Mouse (Mus musculus): ENCODE measurements around the gene Rdh1. TPM values are rescaled to one million over a fixed set of nuclear protein-coding genes. Genes with fewer than 3 reads are reported as not detected.
"Not testable (repeated sequence)": the region's sequence is repeated elsewhere in the genome, so short reads cannot be mapped to it uniquely, and the experiment has no call there.

The Rdh1 gene
- polyA plus RNA-seq, 1 experiment from 2014 or later = not detected

DNA sequence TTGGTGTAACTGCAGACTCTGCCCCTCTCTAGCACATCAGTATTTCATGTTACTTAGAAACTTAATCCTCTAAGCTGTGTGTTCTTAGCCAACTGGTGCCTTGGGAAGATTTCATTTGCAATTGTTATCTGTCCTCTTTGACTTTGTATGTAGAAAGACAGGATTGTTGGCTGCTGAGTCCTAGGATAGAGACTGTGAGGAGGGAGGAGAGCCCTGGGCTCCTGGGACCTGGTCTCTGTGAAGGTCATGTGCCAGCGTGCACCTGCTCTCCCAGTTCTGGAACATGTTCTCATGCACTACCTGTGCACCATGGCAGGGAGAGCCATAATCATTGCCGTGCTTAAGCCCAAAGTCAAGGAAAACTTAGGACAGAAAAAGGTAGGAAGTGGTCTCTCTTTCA is 42.1 kb downstream of the Rdh1 start:
- Histone ChIP-seq H3K9me3 (ENCODE audit: control insufficient read depth, low read length) (no peaks in the 10 kb centered on the region), H3K36me3 (ENCODE audit: control insufficient read depth, insufficient read depth, low read length) (no peaks in the 10 kb centered on the region), H3K4me3 (ENCODE audit: low read depth, low read length) (no peak overlapping the region), H3K9ac (ENCODE audit: low read length) (no peak overlapping the region), H3K27ac (ENCODE audit: low read depth, low read length) (no peak overlapping the region), H3K4me1 (ENCODE audit: control insufficient read depth, insufficient read depth, low read length) (no peaks in the 10 kb centered on the region), H3K4me2 (no peak overlapping the region), H3K27me3 (ENCODE audit: control insufficient read depth, insufficient read depth, low read length) (no peaks in the 10 kb centered on the region)
- 95% methylated on average over 2 of the region's 2 CpGs for WGBS
- ATAC-seq (ENCODE audit: low FRiP score) (no peak), DNase-seq (ENCODE audit: low spot score, missing footprints) (no peak)

GRCm38 (mm10) chr10:127802236-127802635 is 42.7 kb downstream of the Rdh1 start:
- no peak overlapping the region for H3K4me2 ChIP-seq
- no peak for DNase-seq (ENCODE audit: low spot score, missing footprints)
- H3K9ac ChIP-seq (ENCODE audit: low read length) = no peak overlapping the region
- WGBS = 83% methylated on average over 5 of the region's 5 CpGs
- no peaks in the 10 kb centered on the region for H3K9me3 ChIP-seq (ENCODE audit: control insufficient read depth, low read length)
- no peak overlapping the region for H3K4me3 ChIP-seq (ENCODE audit: low read depth, low read length)
- H3K27me3 ChIP-seq (ENCODE audit: control insufficient read depth, insufficient read depth, low read length) = no peaks in the 10 kb centered on the region
- H3K4me1 ChIP-seq (ENCODE audit: control insufficient read depth, insufficient read depth, low read length) = no peaks in the 10 kb centered on the region
- no peaks in the 10 kb centered on the region for H3K36me3 ChIP-seq (ENCODE audit: control insufficient read depth, insufficient read depth, low read length)
- no peak overlapping the region for H3K27ac ChIP-seq (ENCODE audit: low read depth, low read length)
- ATAC-seq (ENCODE audit: low FRiP score) = no peak

DNA sequence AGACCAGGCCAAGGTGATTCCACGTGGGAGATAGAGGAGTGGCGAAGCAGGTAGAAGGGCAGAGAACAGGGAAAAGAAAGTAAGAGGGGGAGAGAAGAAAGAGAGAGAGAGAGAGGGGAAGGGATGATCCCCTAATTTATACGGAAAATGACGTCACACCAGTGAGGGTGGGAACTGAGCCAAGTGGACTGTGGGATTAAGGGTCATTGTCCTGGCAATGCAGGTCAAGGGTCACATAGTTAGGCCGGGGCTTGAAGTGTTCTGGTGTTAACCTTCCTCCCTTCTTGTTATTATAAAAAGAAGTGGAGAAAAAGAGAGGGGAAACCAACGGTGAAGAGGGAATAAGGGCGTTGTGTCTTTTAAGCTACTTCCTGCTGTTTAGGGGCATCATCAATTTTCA is 44.9 kb downstream of the Rdh1 start:
- Histone ChIP-seq H3K4me2 (no peak overlapping the region), H3K27me3 (ENCODE audit: control insufficient read depth, insufficient read depth, low read length) (no peaks in the 10 kb centered on the region), H3K9ac (ENCODE audit: low read length) (no peak overlapping the region), H3K36me3 (ENCODE audit: control insufficient read depth, insufficient read depth, low read length) (no peaks in the 10 kb centered on the region), H3K4me3 (ENCODE audit: low read depth, low read length) (no peak overlapping the region), H3K9me3 (ENCODE audit: control insufficient read depth, low read length) (no peaks in the 10 kb centered on the region), H3K27ac (ENCODE audit: low read depth, low read length) (no peak overlapping the region), H3K4me1 (ENCODE audit: control insufficient read depth, insufficient read depth, low read length) (no peaks in the 10 kb centered on the region)
- DNase-seq (ENCODE audit: low spot score, missing footprints) = no peak
- WGBS = 49% methylated on average over 7 of the region's 7 CpGs
- no peak for ATAC-seq (ENCODE audit: low FRiP score)

DNA sequence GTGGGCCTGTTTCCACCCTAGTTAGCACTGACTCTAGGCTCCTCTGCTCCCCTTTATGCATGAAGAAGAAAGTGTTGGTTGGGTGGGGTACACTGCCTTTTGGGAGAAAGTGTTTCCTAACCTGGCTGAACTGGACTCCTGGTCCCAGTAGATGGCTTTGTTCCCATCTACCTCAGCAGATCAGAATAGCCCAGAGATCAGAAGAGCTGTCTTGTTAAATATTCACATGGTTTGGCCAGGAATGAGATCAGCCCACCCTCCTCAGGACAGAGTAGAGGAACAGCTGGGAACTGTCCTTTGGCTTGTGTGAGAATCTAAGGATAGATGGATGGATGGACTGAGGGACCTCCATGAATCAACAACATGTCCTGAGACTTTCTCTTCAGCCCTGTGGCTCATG is 56.4 kb downstream of the Rdh1 start:
- Histone ChIP-seq H3K9me3 (ENCODE audit: control insufficient read depth, low read length) (no peaks in the 10 kb centered on the region; the same call in 1 of the 2 replicates), H3K27me3 (ENCODE audit: control insufficient read depth, insufficient read depth, low read length) (no peaks in the 10 kb centered on the region), H3K4me2 (no peak overlapping the region), H3K9ac (ENCODE audit: low read length) (no peak overlapping the region), H3K4me1 (ENCODE audit: control insufficient read depth, insufficient read depth, low read length) (no peaks in the 10 kb centered on the region), H3K36me3 (ENCODE audit: control insufficient read depth, insufficient read depth, low read length) (no peaks in the 10 kb centered on the region), H3K27ac (ENCODE audit: low read depth, low read length) (no peak overlapping the region), H3K4me3 (ENCODE audit: low read depth, low read length) (no peak overlapping the region)
- ATAC-seq (ENCODE audit: low FRiP score) (no peak), DNase-seq (ENCODE audit: low spot score, missing footprints) (no peak)

DNA sequence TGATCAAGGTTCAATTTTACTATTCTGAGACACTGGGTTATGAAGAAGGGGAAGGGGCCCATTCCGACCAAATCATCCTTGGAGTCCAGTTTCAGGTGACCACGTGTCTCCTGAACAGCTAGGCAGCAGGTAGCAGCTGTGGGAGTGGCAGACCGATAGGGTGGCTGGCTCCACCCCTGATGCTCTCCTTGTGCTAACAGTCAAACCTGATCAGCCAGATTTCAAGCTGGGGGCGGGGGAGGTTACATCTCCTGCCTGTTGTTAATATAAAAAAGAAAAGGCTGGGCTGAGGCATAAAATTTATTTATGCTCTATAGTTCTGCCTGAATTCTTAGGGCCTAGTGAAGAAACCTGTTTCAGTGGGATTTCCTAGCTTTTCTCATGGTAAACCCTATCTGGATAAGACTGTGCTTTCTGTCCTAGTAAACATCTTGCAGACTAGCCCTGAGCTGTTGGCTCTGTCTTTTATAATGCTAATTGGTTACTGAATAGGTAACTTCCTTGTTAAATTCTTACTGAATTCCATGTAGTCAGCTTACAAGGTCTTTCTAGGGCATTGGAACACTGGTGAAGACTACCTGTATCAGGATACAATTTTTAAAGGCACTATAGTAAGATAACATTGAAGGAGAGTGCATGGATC is 57.9 kb downstream of the Rdh1 start:
- H3K36me3 ChIP-seq (ENCODE audit: control insufficient read depth, insufficient read depth, low read length); ATAC-seq (ENCODE audit: low FRiP score); H3K9me3 ChIP-seq (ENCODE audit: control insufficient read depth, low read length); H3K9ac ChIP-seq (ENCODE audit: low read length); H3K4me3 ChIP-seq (ENCODE audit: low read depth, low read length); DNase-seq (ENCODE audit: low spot score, missing footprints); H3K4me2 ChIP-seq; H3K4me1 ChIP-seq (ENCODE audit: control insufficient read depth, insufficient read depth, low read length); H3K27me3 ChIP-seq (ENCODE audit: control insufficient read depth, insufficient read depth, low read length); H3K27ac ChIP-seq (ENCODE audit: low read depth, low read length): not testable (repeated sequence)
- 82% methylated on average over 4 of the region's 4 CpGs for WGBS

Other genes starting within 250 kb of the Rdh1 start
- 3.6 and 5.7 TPM in 2 replicates for gene Ndufa4l2, start 244.8 kb upstream of the Rdh1 start, polyA plus RNA-seq (2014; fragmentation: Nextera tagmentation; extraction: Ambion mirVana)
- 68.8 and 74.8 TPM in 2 replicates for gene Shmt2, start 237.3 kb upstream of the Rdh1 start, polyA plus RNA-seq (2014; fragmentation: Nextera tagmentation; extraction: Ambion mirVana)
- 19.5 and 23.6 TPM in 2 replicates for gene Nxph4, start 225.2 kb upstream of the Rdh1 start, polyA plus RNA-seq (2014; fragmentation: Nextera tagmentation; extraction: Ambion mirVana)
- 52.2 and 58.8 TPM in 2 replicates for gene Lrp1, start 138.6 kb upstream of the Rdh1 start, polyA plus RNA-seq (2014; fragmentation: Nextera tagmentation; extraction: Ambion mirVana)
- 5.7 and 6.9 TPM in 2 replicates for gene Stat6, start 116.7 kb upstream of the Rdh1 start, polyA plus RNA-seq (2014; fragmentation: Nextera tagmentation; extraction: Ambion mirVana)
- 10.0 and 10.9 TPM in 2 replicates for gene Nemp1, start 92.8 kb upstream of the Rdh1 start, polyA plus RNA-seq (2014; fragmentation: Nextera tagmentation; extraction: Ambion mirVana)
- gene Nab2, start 91.2 kb upstream of the Rdh1 start, polyA plus RNA-seq (2014; fragmentation: Nextera tagmentation; extraction: Ambion mirVana) = 2.1 and 2.2 TPM in 2 replicates
- 0.41 and 0.46 TPM in 2 replicates for gene Myo1a, start 54.6 kb upstream of the Rdh1 start, polyA plus RNA-seq (2014; fragmentation: Nextera tagmentation; extraction: Ambion mirVana)
- gene Tac2, start 35.2 kb upstream of the Rdh1 start, polyA plus RNA-seq (2014; fragmentation: Nextera tagmentation; extraction: Ambion mirVana) = not detected in 2 replicates
- gene Zbtb39, start 20.2 kb upstream of the Rdh1 start, polyA plus RNA-seq (2014; fragmentation: Nextera tagmentation; extraction: Ambion mirVana) = 7.5 and 7.6 TPM in 2 replicates
- gene Gpr182, start 8.0 kb upstream of the Rdh1 start, polyA plus RNA-seq (2014; fragmentation: Nextera tagmentation; extraction: Ambion mirVana) = 0.21 and 0.30 TPM in 2 replicates
- not detected in 2 replicates for gene Rdh16f1, start 66 bp downstream of the Rdh1 start, polyA plus RNA-seq (2014; fragmentation: Nextera tagmentation; extraction: Ambion mirVana)
- gene Rdh9, start 16.7 kb downstream of the Rdh1 start, polyA plus RNA-seq (2014; fragmentation: Nextera tagmentation; extraction: Ambion mirVana) = 0.10 and 0.15 TPM in 2 replicates
- not detected in 2 replicates for gene Rdh16, start 41.4 kb downstream of the Rdh1 start, polyA plus RNA-seq (2014; fragmentation: Nextera tagmentation; extraction: Ambion mirVana)
- not detected in 2 replicates for gene Rdh19, start 90.2 kb downstream of the Rdh1 start, polyA plus RNA-seq (2014; fragmentation: Nextera tagmentation; extraction: Ambion mirVana)
- not detected in 2 replicates for gene Rdh16f2, start 106.8 kb downstream of the Rdh1 start, polyA plus RNA-seq (2014; fragmentation: Nextera tagmentation; extraction: Ambion mirVana)
- not detected in 2 replicates for gene Rdh7, start 129.1 kb downstream of the Rdh1 start, polyA plus RNA-seq (2014; fragmentation: Nextera tagmentation; extraction: Ambion mirVana)
- not detected in 2 replicates for gene Sdr9c7, start 138.8 kb downstream of the Rdh1 start, polyA plus RNA-seq (2014; fragmentation: Nextera tagmentation; extraction: Ambion mirVana)
- gene Hsd17b6, start 247.9 kb downstream of the Rdh1 start, polyA plus RNA-seq (2014; fragmentation: Nextera tagmentation; extraction: Ambion mirVana) = not detected in 2 replicates